Mouse (Mus musculus): ENCODE results near the gene Myl12a.

DNA sequence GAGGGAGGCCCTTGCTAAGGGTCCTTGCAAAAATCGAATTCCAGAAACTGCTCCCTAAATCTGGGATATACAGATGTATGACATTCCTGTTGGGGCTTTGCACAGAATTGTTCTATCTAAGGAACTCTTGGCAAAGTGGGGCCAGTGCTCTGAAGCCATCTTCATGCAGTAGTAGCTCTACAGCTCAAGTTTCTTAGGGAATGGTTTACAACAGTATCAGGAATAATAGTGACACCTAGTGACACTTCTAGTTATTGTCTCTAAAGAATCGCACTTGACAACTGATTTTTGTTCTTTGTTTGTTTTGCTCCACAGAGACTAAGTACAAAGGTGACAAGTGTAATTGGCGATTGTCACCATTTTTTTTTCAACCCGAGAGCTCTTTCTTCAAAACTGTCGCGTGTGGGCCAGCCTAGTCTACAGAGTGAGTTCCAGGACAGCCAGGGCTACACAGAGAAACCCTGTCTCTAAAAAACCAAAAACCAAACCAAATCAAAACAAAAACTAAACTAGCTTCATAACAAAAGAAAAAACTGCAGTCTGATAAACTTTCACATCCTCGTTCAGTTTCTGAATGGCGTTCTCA, 34.0 kb downstream of the Myl12a start:
- TF ChIP-seq CTCF (conservative IDR thresholded peaks at IDR 0.05; ENCODE audit: low read length) = no peak; the same call in 1 of the 2 replicates
- no peak for TF ChIP-seq NANOG (IDR thresholded peaks at IDR 0.05; ENCODE audit: borderline replicate concordance, low read length)

Measured in E14TG2a.4 (cell line).